Mouse (Mus musculus) adrenal gland, adult (tissue): ENCODE results near the gene Fbxl4.
"Not testable (repeated sequence)": the region's sequence is repeated elsewhere in the genome, so short reads cannot be mapped to it uniquely, and the experiment has no call there.

Experiments used
- DNase-seq, 2 experiments: peaks; one replicate each; pipeline ENCODE4 v3.0.0; 2022 to 2023; ENCODE audit warnings: low spot score in 1 of 2; ENCODE audit not compliant: inconsistent age in 2 of 2

The Fbxl4 gene

GRCm38 (mm10) chr4:22357266-22357930, at the start of gene Fbxl4:
Gene Fbxl4 (plus strand): TSS chr4:22357543.
- peak; percentile 91 to 97 for DNase-seq

- no peak for DNase-seq
Measured at GRCm38 (mm10) chr4:22314564-22314963, 42.8 kb upstream of the Fbxl4 start.

GRCm38 (mm10) chr4:22342816-22343573, 14.3 kb upstream of the Fbxl4 start:
- no peak for DNase-seq

- not testable (repeated sequence) for DNase-seq
Measured at GRCm38 (mm10) chr4:22349086-22349485, 8.3 kb upstream of the Fbxl4 start.

GRCm38 (mm10) chr4:22357931-22358300, 573 bp downstream of the Fbxl4 start:
- no peak for DNase-seq

GRCm38 (mm10) chr4:22358487-22358886, 1.1 kb downstream of the Fbxl4 start:
- peak in 1 of 2 experiments; percentile 45 for DNase-seq

GRCm38 (mm10) chr4:22367368-22367767, 10.0 kb downstream of the Fbxl4 start:
- peak; percentile 17 to 66 for DNase-seq

GRCm38 (mm10) chr4:22378516-22378915, 21.2 kb downstream of the Fbxl4 start:
- DNase-seq = no peak

- peak in 1 of 2 experiments; percentile 70 for DNase-seq
Measured at GRCm38 (mm10) chr4:22380646-22381045, 23.3 kb downstream of the Fbxl4 start.

- no peak for DNase-seq
Measured at GRCm38 (mm10) chr4:22383528-22384265, 26.4 kb downstream of the Fbxl4 start.

GRCm38 (mm10) chr4:22390045-22390444, 32.7 kb downstream of the Fbxl4 start:
- DNase-seq = no peak

GRCm38 (mm10) chr4:22392777-22393473, 35.6 kb downstream of the Fbxl4 start:
- DNase-seq = no peak

GRCm38 (mm10) chr4:22395404-22395803, 38.1 kb downstream of the Fbxl4 start:
- DNase-seq = no peak

- DNase-seq = no peak
Measured at GRCm38 (mm10) chr4:22396484-22397000, 39.2 kb downstream of the Fbxl4 start.

GRCm38 (mm10) chr4:22397003-22397402, 39.7 kb downstream of the Fbxl4 start:
- DNase-seq = no peak

- no peak for DNase-seq
Measured at GRCm38 (mm10) chr4:22402032-22402431, 44.7 kb downstream of the Fbxl4 start.

GRCm38 (mm10) chr4:22402930-22403329, 45.6 kb downstream of the Fbxl4 start:
- DNase-seq = no peak

- peak in 1 of 2 experiments; percentile 33 for DNase-seq
Measured at GRCm38 (mm10) chr4:22420627-22421026, 63.3 kb downstream of the Fbxl4 start.

GRCm38 (mm10) chr4:22422400-22422799, 65.1 kb downstream of the Fbxl4 start:
- DNase-seq = no peak

- no peak for DNase-seq
Measured at GRCm38 (mm10) chr4:22428150-22428549, 70.8 kb downstream of the Fbxl4 start.

GRCm38 (mm10) chr4:22469575-22469974, 112.2 kb downstream of the Fbxl4 start:
- no peak for DNase-seq
